Mouse (Mus musculus): ENCODE data around the gene Nhej1. TPM values are rescaled to one million over a fixed set of nuclear protein-coding genes. Genes with fewer than 3 reads are reported as not detected.

The Nhej1 gene
- total and polyA plus RNA-seq, 3 experiments, result 0.47 to 12.3 (median 2.5) TPM

DNA sequence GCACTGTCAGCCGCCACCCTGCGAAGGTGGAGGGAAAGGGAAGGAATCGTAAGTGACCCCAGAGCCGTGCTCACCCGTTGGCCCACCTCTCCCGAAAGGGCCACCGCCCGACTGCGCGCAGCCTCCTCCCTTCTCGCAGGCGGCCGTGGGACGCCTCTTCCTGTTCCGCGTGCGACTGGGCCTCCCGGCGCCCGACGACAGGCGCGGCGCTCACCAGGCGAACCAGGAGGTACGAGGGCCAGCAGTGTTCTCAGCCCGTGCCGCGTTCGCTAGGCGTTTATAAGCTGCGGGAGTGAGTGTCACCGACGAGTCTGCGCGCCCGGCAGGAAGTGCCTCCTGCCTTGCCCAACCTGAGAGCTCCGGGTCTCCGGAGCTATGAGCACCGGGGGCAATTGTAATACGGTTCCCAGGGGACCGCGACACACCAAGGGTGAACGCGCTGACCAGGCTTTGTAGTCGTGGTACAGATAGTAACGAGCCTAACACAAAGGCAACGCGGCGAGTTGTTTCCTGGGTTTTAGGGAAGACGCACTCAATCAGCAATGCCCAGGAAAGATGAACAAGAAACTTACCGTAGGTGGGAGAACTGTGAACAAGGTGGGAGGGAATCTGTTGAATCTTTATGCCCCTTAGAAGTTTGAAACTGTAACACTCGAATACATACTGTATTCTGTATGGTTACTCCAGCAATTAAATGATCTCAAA is 16.6 kb upstream of the Nhej1 start:
- no peaks in the 10 kb centered on the region for H3K27me3 ChIP-seq (ENCODE audit: insufficient read depth, low read length)
- TF ChIP-seq POLR2AphosphoS5 (IDR thresholded peaks at IDR 0.05; ENCODE audit: insufficient replicate concordance, low read depth, low read length) (no peak; the same call in 1 of the 2 replicates), GATA1 (IDR thresholded peaks at IDR 0.05; ENCODE audit: borderline replicate concordance, low read length) (no peak), GATA2 (IDR thresholded peaks at IDR 0.05; ENCODE audit: borderline replicate concordance, low read depth, low read length) (no peak), CTCF (IDR thresholded peaks at IDR 0.05; ENCODE audit: low read depth, low read length) (no peak), TAL1 (conservative IDR thresholded peaks at IDR 0.05; ENCODE audit: low read depth, low read length) (no peak)
- H3K9me3 ChIP-seq (replicated peaks), result no peaks in the 10 kb centered on the region
- DNase-seq (ENCODE audit: low spot score) (peak; percentile 70), ATAC-seq (ENCODE audit: extremely low read depth, insufficient number of reproducible peaks, low FRiP score, poor library complexity, severe bottlenecking) (0 out of 2 replicates have a peak, but pooled peaks have one; percentile 7)
- H3K36me3 ChIP-seq (replicated peaks), result peaks cover 63% of the 10 kb centered on the region
- peaks cover 89% of the 10 kb centered on the region for H3K4me1 ChIP-seq (ENCODE audit: insufficient read depth, low read depth, low read length)
- peak overlapping the region; percentile 80 for H3K4me3 ChIP-seq (ENCODE audit: low read depth, low read length)

GRCm38 (mm10) chr1:75140601-75141190 is 15.7 kb upstream of the Nhej1 start:
- DNase-seq (ENCODE audit: low spot score), result no peak
- H3K36me3 ChIP-seq (replicated peaks), result peaks cover 63% of the 10 kb centered on the region
- H3K4me1 ChIP-seq (ENCODE audit: insufficient read depth, low read depth, low read length), result peaks cover 89% of the 10 kb centered on the region

DNA sequence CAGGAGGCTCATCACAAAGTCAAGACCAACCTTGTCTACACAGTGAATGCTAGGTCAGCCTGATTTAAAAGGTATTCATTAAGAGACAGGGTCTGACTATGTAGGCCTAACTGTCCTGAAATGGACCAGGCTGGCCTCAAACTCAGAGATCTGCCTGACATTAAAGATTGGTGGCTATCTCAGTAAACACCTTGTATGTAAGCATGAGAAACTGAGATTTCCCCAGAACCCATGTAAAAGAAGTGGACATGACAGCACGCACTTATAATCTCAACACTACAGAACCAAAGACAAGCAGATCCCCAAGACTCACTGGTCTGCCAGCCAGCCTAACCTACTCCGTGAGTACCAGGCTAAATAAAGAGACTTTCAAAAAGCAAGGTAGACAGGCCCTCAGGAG is 13.4 kb upstream of the Nhej1 start:
- Histone ChIP-seq H3K27me3 (ENCODE audit: insufficient read depth, low read length) (no peaks in the 10 kb centered on the region), H3K36me3 (replicated peaks) (peaks cover 61% of the 10 kb centered on the region), H3K4me1 (ENCODE audit: insufficient read depth, low read depth, low read length) (peaks cover 83% of the 10 kb centered on the region), H3K9me3 (replicated peaks) (no peaks in the 10 kb centered on the region), H3K4me3 (ENCODE audit: low read depth, low read length) (peak overlapping the region; percentile 7; the same call in 1 of the 2 replicates)
- ATAC-seq (ENCODE audit: extremely low read depth, insufficient number of reproducible peaks, low FRiP score, poor library complexity, severe bottlenecking) (no peak), DNase-seq (ENCODE audit: low spot score) (no peak)
- TF ChIP-seq GATA1 (IDR thresholded peaks at IDR 0.05; ENCODE audit: borderline replicate concordance, low read length) (no peak), TAL1 (conservative IDR thresholded peaks at IDR 0.05; ENCODE audit: low read depth, low read length) (peak; percentile 71)

More at GRCm38 (mm10) chr1:75140601-75141190, 15.7 kb upstream of the Nhej1 start:
- Histone ChIP-seq H3K4me3 (ENCODE audit: low read depth, low read length) (peak overlapping the region; percentile 80), H3K27me3 (ENCODE audit: insufficient read depth, low read length) (no peaks in the 10 kb centered on the region), H3K9me3 (replicated peaks) (no peaks in the 10 kb centered on the region)
- TF ChIP-seq POLR2AphosphoS5 (IDR thresholded peaks at IDR 0.05; ENCODE audit: insufficient replicate concordance, low read depth, low read length) (no peak), GATA2 (IDR thresholded peaks at IDR 0.05; ENCODE audit: borderline replicate concordance, low read depth, low read length) (no peak), CTCF (IDR thresholded peaks at IDR 0.05; ENCODE audit: low read depth, low read length) (no peak), GATA1 (IDR thresholded peaks at IDR 0.05; ENCODE audit: borderline replicate concordance, low read length) (no peak), TAL1 (conservative IDR thresholded peaks at IDR 0.05; ENCODE audit: low read depth, low read length) (no peak)
- no peak for ATAC-seq (ENCODE audit: extremely low read depth, insufficient number of reproducible peaks, low FRiP score, poor library complexity, severe bottlenecking)

DNA sequence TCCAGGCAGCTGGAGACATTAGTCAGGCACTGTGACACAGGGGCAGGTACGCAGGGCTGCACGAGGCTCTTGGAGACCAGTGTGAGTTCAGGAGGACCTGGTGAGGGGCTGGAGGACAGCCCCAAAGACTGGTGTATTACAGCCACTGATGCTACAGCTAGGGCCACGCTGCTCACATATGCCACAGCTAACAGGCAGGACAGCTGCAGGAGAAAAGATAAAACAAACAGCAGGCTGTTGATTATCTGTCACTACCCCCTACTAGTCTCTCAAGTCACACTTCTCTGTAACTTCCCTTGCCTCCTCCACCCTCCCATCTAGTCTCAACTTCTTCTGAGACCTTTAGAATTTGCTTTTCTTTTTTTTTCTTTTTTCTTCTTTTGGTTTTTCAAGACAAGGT is 11.7 kb upstream of the Nhej1 start:
- ATAC-seq (ENCODE audit: extremely low read depth, insufficient number of reproducible peaks, low FRiP score, poor library complexity, severe bottlenecking), result peak; percentile 85
- H3K4me3 ChIP-seq (ENCODE audit: low read depth, low read length), result peak overlapping the region; percentile 61; the same call in 1 of the 2 replicates
- H3K27me3 ChIP-seq (ENCODE audit: insufficient read depth, low read length), result no peaks in the 10 kb centered on the region
- DNase-seq (ENCODE audit: low spot score), result peak; percentile 87
- H3K36me3 ChIP-seq (replicated peaks), result peaks cover 61% of the 10 kb centered on the region
- peaks cover 88% of the 10 kb centered on the region for H3K4me1 ChIP-seq (ENCODE audit: insufficient read depth, low read depth, low read length)
- H3K9me3 ChIP-seq (replicated peaks), result no peaks in the 10 kb centered on the region
- TF ChIP-seq CTCF (IDR thresholded peaks at IDR 0.05; ENCODE audit: low read depth, low read length), result no peak
- peak; percentile 99 for TF ChIP-seq TAL1 (conservative IDR thresholded peaks at IDR 0.05; ENCODE audit: low read depth, low read length)

GRCm38 (mm10) chr1:75136293-75136692 is 11.3 kb upstream of the Nhej1 start:
- Histone ChIP-seq H3K36me3 (replicated peaks) (peaks cover 61% of the 10 kb centered on the region), H3K4me1 (ENCODE audit: insufficient read depth, low read depth, low read length) (peaks cover 87% of the 10 kb centered on the region), H3K9me3 (replicated peaks) (no peaks in the 10 kb centered on the region), H3K27me3 (ENCODE audit: insufficient read depth, low read length) (no peaks in the 10 kb centered on the region), H3K4me3 (ENCODE audit: low read depth, low read length) (peak overlapping the region; percentile 61; the same call in 1 of the 2 replicates)
- ATAC-seq (ENCODE audit: extremely low read depth, insufficient number of reproducible peaks, low FRiP score, poor library complexity, severe bottlenecking), result no peak
- DNase-seq (ENCODE audit: low spot score), result no peak
- TF ChIP-seq GATA2 (IDR thresholded peaks at IDR 0.05; ENCODE audit: borderline replicate concordance, low read depth, low read length), result no peak
- TF ChIP-seq POLR2AphosphoS5 (IDR thresholded peaks at IDR 0.05; ENCODE audit: insufficient replicate concordance, low read depth, low read length), result no peak
- TF ChIP-seq GATA1 (IDR thresholded peaks at IDR 0.05; ENCODE audit: borderline replicate concordance, low read length), result no peak
- TF ChIP-seq CTCF (IDR thresholded peaks at IDR 0.05; ENCODE audit: low read depth, low read length), result no peak
- no peak for TF ChIP-seq TAL1 (conservative IDR thresholded peaks at IDR 0.05; ENCODE audit: low read depth, low read length)

DNA sequence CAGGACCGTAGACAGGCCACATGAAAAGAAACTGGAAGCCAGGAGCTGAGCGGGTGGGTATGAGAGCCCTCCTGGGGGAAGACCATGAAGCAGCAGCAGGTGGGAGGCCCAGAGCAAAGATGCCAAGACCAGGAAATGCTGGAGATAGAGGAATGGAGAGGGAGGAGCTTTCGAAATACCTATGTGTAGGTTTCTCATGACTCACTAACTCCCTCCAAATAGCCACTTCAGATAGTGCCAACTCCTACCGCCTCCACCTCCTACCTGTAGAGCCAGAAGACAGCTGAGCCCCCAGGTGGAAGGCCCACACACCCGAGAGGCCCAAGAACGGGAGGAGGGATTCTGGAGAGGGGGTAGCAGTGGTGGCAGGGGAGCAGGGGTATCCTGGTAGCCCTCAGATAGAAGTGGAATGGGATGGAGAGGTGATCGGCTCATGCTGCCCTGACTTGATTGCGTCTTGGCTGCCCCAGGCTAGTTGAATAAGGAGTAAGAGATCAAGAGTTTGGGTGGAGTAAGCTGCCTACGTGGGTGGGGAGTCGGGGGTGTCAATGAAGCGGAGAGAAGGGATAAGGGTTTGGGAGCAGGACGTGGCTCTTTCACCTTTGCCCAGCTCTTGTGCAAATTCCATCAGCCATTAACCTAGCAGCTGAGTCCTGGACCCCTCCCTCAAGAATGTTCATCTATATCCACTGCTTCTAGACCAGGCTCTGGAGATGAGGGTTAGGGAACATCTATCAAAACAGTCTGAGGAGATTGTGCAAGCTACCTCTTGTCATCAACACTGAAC is 8.6 kb upstream of the Nhej1 start, which contains the start of gene Slc23a3:
TSS of gene Slc23a3 (minus strand) at position 470 of the 787 bp plus-strand sequence.
- Histone ChIP-seq H3K9me3 (replicated peaks) (no peaks in the 10 kb centered on the region), H3K27me3 (ENCODE audit: insufficient read depth, low read length) (no peaks in the 10 kb centered on the region), H3K36me3 (replicated peaks) (peaks cover 47% of the 10 kb centered on the region), H3K4me3 (ENCODE audit: low read depth, low read length) (no peak within 1 kb of the TSS; the same call in 1 of the 2 replicates), H3K4me1 (ENCODE audit: insufficient read depth, low read depth, low read length) (peaks cover 63% of the 10 kb centered on the region)
- no peak for TF ChIP-seq CTCF (IDR thresholded peaks at IDR 0.05; ENCODE audit: low read depth, low read length)
- TF ChIP-seq POLR2AphosphoS5 (IDR thresholded peaks at IDR 0.05; ENCODE audit: insufficient replicate concordance, low read depth, low read length), result no peak; the same call in 1 of the 2 replicates
- TF ChIP-seq GATA2 (IDR thresholded peaks at IDR 0.05; ENCODE audit: borderline replicate concordance, low read depth, low read length), result no peak
- no peak for TF ChIP-seq GATA1 (IDR thresholded peaks at IDR 0.05; ENCODE audit: borderline replicate concordance, low read length)
- no peak for TF ChIP-seq TAL1 (conservative IDR thresholded peaks at IDR 0.05; ENCODE audit: low read depth, low read length)
- no peak for ATAC-seq (ENCODE audit: extremely low read depth, insufficient number of reproducible peaks, low FRiP score, poor library complexity, severe bottlenecking)
- DNase-seq (ENCODE audit: low spot score), result no peak

Data from G1E (cell line).